Mouse (Mus musculus) hindbrain, embryonic 12.5 days (tissue): ENCODE data around the gene 1700016C15Rik. TPM values are rescaled to one million over a fixed set of nuclear protein-coding genes. Genes with fewer than 3 reads are reported as not detected.

Source experiments
- ATAC-seq: fragments of 200-750 bp; cut with Nextera tagmentation; 2 replicates; pipeline ENCODE4 v1.8.0; 2017; ENCODE audit warnings: moderate TSS enrichment; ENCODE audit not compliant: low FRiP score
- H3K27ac ChIP-seq: fragments of 300-500 bp; sonication (generic); 2 replicates; pipeline ENCODE4 v1.5.1; 2016; ENCODE audit warnings: mild to moderate bottlenecking
- H3K27me3 ChIP-seq: fragments of 300-500 bp; sonication (generic); 2 replicates; pipeline ENCODE4 v1.6.1; 2016; ENCODE audit warnings: mild to moderate bottlenecking
- H3K36me3 ChIP-seq: fragments of 300-500 bp; sonication (generic); 2 replicates; pipeline ENCODE4 v1.6.1; 2016; ENCODE audit warnings: mild to moderate bottlenecking
- H3K4me1 ChIP-seq: fragments of 300-500 bp; sonication (generic); 2 replicates; pipeline ENCODE4 v1.6.1; 2016
- H3K4me2 ChIP-seq: fragments of 300-500 bp; sonication (generic); replicated peaks from 2 replicates; pipeline ENCODE4 v1.6.1; 2016; ENCODE audit warnings: mild to moderate bottlenecking
- H3K4me3 ChIP-seq: fragments of 300-500 bp; sonication (generic); 2 replicates; pipeline ENCODE4 v1.5.1; 2016; ENCODE audit warnings: mild to moderate bottlenecking
- H3K9ac ChIP-seq: fragments of 300-500 bp; sonication (generic); 2 replicates; pipeline ENCODE4 v1.6.1; 2016; ENCODE audit warnings: mild to moderate bottlenecking, moderate library complexity
- H3K9me3 ChIP-seq: fragments of 300-500 bp; sonication (generic); replicated peaks from 2 replicates; pipeline ENCODE4 v1.6.1; 2016; ENCODE audit warnings: mild to moderate bottlenecking
- WGBS: fragments of 180-500 bp; shearing (Covaris S2); methylation state at CpG from one replicate; pipeline ENCODE4 v1.1.7; 2016; 5-methylcytosine and 5-hydroxymethylcytosine counted together
- polyA plus RNA-seq: library from polyadenylated mRNA; unstranded; fragments of >200 nt; fragmentation: Nextera tagmentation; extraction: Ambion mirVana; gene quantifications from 2 replicates; pipeline ENCODE4 v1.2.1, GENCODE M21; 2016

1700016C15Rik gene
- polyA plus RNA-seq = not detected in 2 replicates

- no peak for ATAC-seq
These were observed at the start of gene 1700016C15Rik for GRCm38 (mm10) chr1:177729043-177730024. 1700016C15Rik (plus strand) TSS chr1:177729814.

GRCm38 (mm10) chr1:177681239-177681638 lies 48.4 kb upstream of the 1700016C15Rik start:
- Histone ChIP-seq H3K9ac (no peak overlapping the region), H3K4me1 (peaks cover 12% of the 10 kb centered on the region), H3K4me2 (no peak overlapping the region), H3K36me3 (no peaks in the 10 kb centered on the region), H3K27me3 (no peaks in the 10 kb centered on the region), H3K4me3 (no peak overlapping the region), H3K27ac (no peak overlapping the region), H3K9me3 (no peaks in the 10 kb centered on the region)
- no peak for ATAC-seq
- 82% methylated on average over 11 of the region's 11 CpGs for WGBS

More at GRCm38 (mm10) chr1:177729043-177730024, at the start of gene 1700016C15Rik:
- Histone ChIP-seq H3K4me1 (no peaks in the 10 kb centered on the region), H3K9me3 (no peaks in the 10 kb centered on the region; the same call in 1 of the 2 replicates), H3K27ac (no peak within 1 kb of the TSS), H3K36me3 (no peaks in the 10 kb centered on the region), H3K9ac (no peak within 1 kb of the TSS), H3K4me2 (no peak within 1 kb of the TSS), H3K27me3 (no peaks in the 10 kb centered on the region), H3K4me3 (no peak within 1 kb of the TSS)
- WGBS = 70% methylated on average over 11 of the region's 11 CpGs

GRCm38 (mm10) chr1:177683931-177684836 lies 45.4 kb upstream of the 1700016C15Rik start:
- Histone ChIP-seq H3K4me1 (peaks cover 12% of the 10 kb centered on the region), H3K27ac (peak overlapping the region; percentile 24; the same call in 1 of the 2 replicates), H3K4me3 (no peak overlapping the region), H3K9ac (no peak overlapping the region), H3K9me3 (no peaks in the 10 kb centered on the region), H3K27me3 (no peaks in the 10 kb centered on the region), H3K4me2 (peak overlapping the region; percentile 15; the same call in 1 of the 2 replicates), H3K36me3 (no peaks in the 10 kb centered on the region)
- 45% methylated on average over 18 of the region's 18 CpGs for WGBS
- peak; percentile 38 for ATAC-seq

- H3K27ac ChIP-seq = no peak overlapping the region
- no peaks in the 10 kb centered on the region for H3K9me3 ChIP-seq
- H3K4me2 ChIP-seq = no peak overlapping the region
- WGBS = 8% methylated on average over 3 of the region's 3 CpGs
- H3K4me3 ChIP-seq = no peak overlapping the region
- H3K4me1 ChIP-seq = peaks cover 12% of the 10 kb centered on the region
- no peaks in the 10 kb centered on the region for H3K27me3 ChIP-seq
- ATAC-seq = peak; percentile 67; the same call in 1 of the 2 replicates
- no peaks in the 10 kb centered on the region for H3K36me3 ChIP-seq
- H3K9ac ChIP-seq = no peak overlapping the region
These were observed 44.7 kb upstream of the 1700016C15Rik start for GRCm38 (mm10) chr1:177684901-177685300.

- Histone ChIP-seq H3K9me3 (no peaks in the 10 kb centered on the region), H3K4me3 (no peak overlapping the region), H3K9ac (no peak overlapping the region), H3K4me1 (peaks cover 12% of the 10 kb centered on the region), H3K4me2 (no peak overlapping the region), H3K36me3 (no peaks in the 10 kb centered on the region), H3K27ac (no peak overlapping the region), H3K27me3 (no peaks in the 10 kb centered on the region)
- 81% methylated on average over 3 of the region's 3 CpGs for WGBS
- no peak for ATAC-seq
These were observed 43.5 kb upstream of the 1700016C15Rik start for GRCm38 (mm10) chr1:177686137-177686536.

- ATAC-seq = no peak
- Histone ChIP-seq H3K27me3 (no peaks in the 10 kb centered on the region), H3K27ac (no peak overlapping the region), H3K4me3 (no peak overlapping the region), H3K4me2 (no peak overlapping the region), H3K9ac (no peak overlapping the region), H3K9me3 (no peaks in the 10 kb centered on the region), H3K36me3 (no peaks in the 10 kb centered on the region), H3K4me1 (peaks cover 12% of the 10 kb centered on the region)
- 83% methylated on average over 5 of the region's 5 CpGs for WGBS
These were observed 42.6 kb upstream of the 1700016C15Rik start for GRCm38 (mm10) chr1:177686982-177687381.

- no peaks in the 10 kb centered on the region for H3K36me3 ChIP-seq
- H3K27ac ChIP-seq = no peak overlapping the region
- H3K9ac ChIP-seq = no peak overlapping the region
- H3K9me3 ChIP-seq = no peaks in the 10 kb centered on the region
- 78% methylated on average over 11 of the region's 11 CpGs for whole genome bisulfite sequencing
- no peak overlapping the region for H3K4me2 ChIP-seq
- no peaks in the 10 kb centered on the region for H3K4me1 ChIP-seq
- H3K27me3 ChIP-seq = no peaks in the 10 kb centered on the region
- ATAC-seq = no peak
- no peak overlapping the region for H3K4me3 ChIP-seq
These were observed 37.1 kb upstream of the 1700016C15Rik start for GRCm38 (mm10) chr1:177692491-177692890.

GRCm38 (mm10) chr1:177693486-177694252 lies 35.9 kb upstream of the 1700016C15Rik start:
- Histone ChIP-seq H3K36me3 (no peaks in the 10 kb centered on the region), H3K27ac (no peak overlapping the region), H3K9ac (no peak overlapping the region), H3K4me1 (no peaks in the 10 kb centered on the region), H3K4me3 (no peak overlapping the region), H3K27me3 (no peaks in the 10 kb centered on the region), H3K4me2 (no peak overlapping the region), H3K9me3 (no peaks in the 10 kb centered on the region)
- WGBS = 81% methylated on average over 9 of the region's 9 CpGs
- no peak for ATAC-seq

- Histone ChIP-seq H3K4me1 (peaks cover 8% of the 10 kb centered on the region), H3K27me3 (no peaks in the 10 kb centered on the region), H3K9me3 (no peaks in the 10 kb centered on the region), H3K4me2 (no peak overlapping the region), H3K36me3 (no peaks in the 10 kb centered on the region), H3K27ac (no peak overlapping the region), H3K9ac (no peak overlapping the region), H3K4me3 (no peak overlapping the region)
- 51% methylated on average over 8 of the region's 8 CpGs for WGBS
- ATAC-seq = no peak
These were observed 29.1 kb upstream of the 1700016C15Rik start for GRCm38 (mm10) chr1:177700560-177700959.

- peak; percentile 90 for ATAC-seq
- Histone ChIP-seq H3K4me1 (peaks cover 8% of the 10 kb centered on the region), H3K27me3 (no peaks in the 10 kb centered on the region), H3K9ac (peak overlapping the region; percentile 46), H3K9me3 (no peaks in the 10 kb centered on the region), H3K36me3 (no peaks in the 10 kb centered on the region), H3K4me2 (peak overlapping the region; percentile 82), H3K27ac (no peak overlapping the region), H3K4me3 (peak overlapping the region; percentile 43)
- 0% methylated on average over 15 of the region's 15 CpGs for WGBS
These were observed 27.0 kb upstream of the 1700016C15Rik start for GRCm38 (mm10) chr1:177702481-177703146.
